Comparison of ENCODE assay signal across 13 mouse cellular contexts in the genomic region with DNA sequence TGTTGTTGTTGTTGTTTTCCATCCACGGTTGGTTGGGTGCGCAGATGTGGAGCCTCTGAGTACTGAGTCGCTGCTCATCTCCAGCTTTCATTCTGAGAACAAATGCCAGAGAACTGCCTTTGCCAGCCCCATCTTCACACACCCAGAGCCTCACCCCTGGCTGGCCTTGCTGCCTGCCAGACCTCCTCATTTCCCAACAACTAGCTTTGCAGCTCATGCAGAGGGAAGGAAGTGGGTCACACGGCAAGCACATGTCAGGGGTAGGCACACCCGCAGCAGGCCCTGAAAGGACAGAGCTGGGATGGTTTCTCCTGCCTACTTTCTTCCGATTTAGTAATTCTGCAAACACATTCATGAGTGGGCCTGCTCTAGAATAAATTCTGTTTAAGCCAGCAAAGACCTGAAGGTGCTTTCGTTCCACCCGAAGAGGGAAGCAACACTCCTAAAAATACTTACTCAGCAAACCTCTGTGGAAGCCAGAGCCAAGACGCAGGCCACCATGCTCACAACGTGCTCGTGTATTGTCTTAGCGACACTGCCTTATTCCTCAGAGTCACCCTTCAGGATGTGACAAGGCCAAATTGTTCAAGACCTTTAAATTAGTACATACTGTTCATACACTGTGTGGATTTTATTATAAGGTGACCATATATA.
A peak's percentile ranks its signal among the peaks of the same experiment; 100 is the strongest.
DNase-seq lines count a peak whose midpoint lies in the region; ATAC-seq and TF ChIP-seq lines count a peak whose summit lies in the region.
"Had no signal": no experiment of that assay in that cellular context is flagged by ENCODE, and none has a peak within 500 bp of the region (broad histone marks: within the 10 kb centered on the region; RNA-seq: fewer than 3 reads in every experiment).

No protein-coding gene starts in this region.

- H3K27me3 ChIP-seq in midbrain, postnatal 0 days (ENCODE audit: insufficient read depth, low read length), result no peaks in the 10 kb centered on the region
- H3K27me3 ChIP-seq in intestine, postnatal 0 days (replicated peaks; ENCODE audit: control insufficient read depth, insufficient read depth, low read length), result no peaks in the 10 kb centered on the region

- no peak overlapping the region for H3K4me2 ChIP-seq in midbrain, postnatal 0 days (ENCODE audit: low read depth, low read length, poor library complexity, severe bottlenecking)
- H3K4me2 ChIP-seq in intestine, postnatal 0 days (replicated peaks; ENCODE audit: low read depth), result no peak overlapping the region
- H3K4me2 ChIP-seq: midbrain, embryonic 12.5 days had no signal

- peak overlapping the region; percentile 13; the same call in 1 of the 2 replicates for H3K27ac ChIP-seq in left cerebral cortex, adult 2 months
- no peak overlapping the region for H3K27ac ChIP-seq in midbrain, postnatal 0 days (ENCODE audit: low read depth, low read length)
- no peak overlapping the region for H3K27ac ChIP-seq in intestine, postnatal 0 days (ENCODE audit: low read depth, low read length)
- H3K27ac ChIP-seq: midbrain, embryonic 12.5 days had no signal

- TF ChIP-seq CTCF in left cerebral cortex, adult 2 months (IDR thresholded peaks at IDR 0.05), result no peak
- TF ChIP-seq CTCF in midbrain, postnatal 0 days (IDR thresholded peaks at IDR 0.05), result no peak
- no peak for TF ChIP-seq CTCF in intestine, postnatal 0 days (IDR thresholded peaks at IDR 0.05; ENCODE audit: low read depth)

- ATAC-seq in hematopoietic stem cell, adult 5-6 weeks (replicated peaks in 1 of 2; ENCODE audit: insufficient read depth in 1 of 2, low FRiP score in 2 of 2, low TSS enrichment in 1 of 2, low read depth in 1 of 2, poor library complexity in 2 of 2, severe bottlenecking in 2 of 2), result peak; percentile 81 to 88
- ATAC-seq in megakaryocyte progenitor cell, adult 5-6 weeks (replicated peaks; ENCODE audit: poor library complexity), result peak; percentile 92
- no peak for ATAC-seq in midbrain, postnatal 0 days (ENCODE audit: low FRiP score)
- no peak for ATAC-seq in intestine, postnatal 0 days
- ATAC-seq: forebrain, postnatal 0 days had no signal

- no peak overlapping the region for H3K9ac ChIP-seq in midbrain, postnatal 0 days (replicated peaks; ENCODE audit: low read length, poor library complexity, severe bottlenecking)
- H3K9ac ChIP-seq in intestine, postnatal 0 days (ENCODE audit: low read depth, low read length), result no peak overlapping the region
- H3K9ac ChIP-seq: forebrain, postnatal 0 days; midbrain, embryonic 12.5 days had no signal

- no peak for DNase-seq in left cerebral cortex, adult 2 months (ENCODE audit: extremely low spot score in 1 of 2, low spot score in 2 of 2)
- DNase-seq in left cerebral cortex, adult 8-10 months (ENCODE audit: low spot score in 2 of 2), result no peak
- peak; percentile 75 to 87 for DNase-seq in adrenal gland, postnatal 36 days
- no peak for DNase-seq in cerebellum, adult 11 months
- DNase-seq in midbrain, postnatal 0 days (ENCODE audit: low spot score), result no peak
- DNase-seq: forebrain, postnatal 0 days; kidney, adult 11 months; right cerebral cortex, adult 18-20 months; thymus, adult 2 months had no signal

- H3K36me3 ChIP-seq in midbrain, postnatal 0 days (ENCODE audit: insufficient read depth, low read length), result no peaks in the 10 kb centered on the region
- H3K36me3 ChIP-seq in intestine, postnatal 0 days (ENCODE audit: control insufficient read depth, insufficient read depth), result no peaks in the 10 kb centered on the region
- H3K36me3 ChIP-seq: midbrain, embryonic 12.5 days had no signal

- 93% methylated on average over 12 of the region's 12 CpGs for WGBS in midbrain, postnatal 0 days
- WGBS in intestine, postnatal 0 days, result 78% methylated on average over 12 of the region's 12 CpGs

- no peak overlapping the region for H3K4me3 ChIP-seq in left cerebral cortex, adult 2 months
- no peak overlapping the region for H3K4me3 ChIP-seq in midbrain, postnatal 0 days (ENCODE audit: low read depth, low read length)
- H3K4me3 ChIP-seq in intestine, postnatal 0 days (ENCODE audit: low read depth, low read length), result no peak overlapping the region
- H3K4me3 ChIP-seq: midbrain, embryonic 12.5 days had no signal

- intact Hi-C loops in left cerebral cortex, adult 2 months (cut with DNase I), result loop anchor here (5.0 kb wide), 1 partner anchor 480 kb away; no protein-coding TSS in a partner anchor

- no peaks in the 10 kb centered on the region for H3K4me1 ChIP-seq in midbrain, postnatal 0 days (ENCODE audit: insufficient read depth, low read length)
- peaks cover 10% of the 10 kb centered on the region; the same call in 1 of the 2 replicates for H3K4me1 ChIP-seq in intestine, postnatal 0 days (replicated peaks; ENCODE audit: control insufficient read depth, insufficient read depth, low read length)

- H3K9me3 ChIP-seq in midbrain, postnatal 0 days (ENCODE audit: low read length), result no peaks in the 10 kb centered on the region
- H3K9me3 ChIP-seq in intestine, postnatal 0 days (ENCODE audit: control insufficient read depth), result no peaks in the 10 kb centered on the region
- H3K9me3 ChIP-seq: midbrain, embryonic 12.5 days had no signal

Comparison
In these comparisons a context has a peak if more than half of its experiments do, and no peak if none do; other contexts are left out.
1. DNase-seq: peak in adrenal gland, postnatal 36 days (2 of 2); none in left cerebral cortex, adult 2 months (0 of 2), left cerebral cortex, adult 8-10 months (0 of 2), cerebellum, adult 11 months (single experiment) and midbrain, postnatal 0 days (single experiment).
2. ATAC-seq: peak in hematopoietic stem cell, adult 5-6 weeks (2 of 2) and megakaryocyte progenitor cell, adult 5-6 weeks (single experiment); none in midbrain, postnatal 0 days (single experiment) and intestine, postnatal 0 days (single experiment).